Mouse (Mus musculus) erythroblast, embryonic 14.5 days (primary cell): ENCODE results near the gene Tmed3. TPM values are rescaled to one million over a fixed set of nuclear protein-coding genes. Genes with fewer than 3 reads are reported as not detected.
A peak's percentile ranks its signal among the peaks of the same experiment; 100 is the strongest.

Experiments used
- H3K27me3 ChIP-seq: 2 replicates; pipeline ENCODE4 v1.6.1; 2012; ENCODE audit warnings: inconsistent platforms; ENCODE audit not compliant: control insufficient read depth
- H3K36me3 ChIP-seq: 2 replicates; pipeline ENCODE4 v1.6.1; 2012; ENCODE audit warnings: mild to moderate bottlenecking, inconsistent platforms; ENCODE audit not compliant: control insufficient read depth
- H3K4me1 ChIP-seq: 2 replicates; pipeline ENCODE4 v1.6.1; 2012; ENCODE audit warnings: inconsistent platforms; ENCODE audit not compliant: control insufficient read depth
- H3K4me3 ChIP-seq: replicated peaks from 2 replicates; pipeline ENCODE3; 2012; ENCODE audit warnings: moderate library complexity, mild to moderate bottlenecking, inconsistent platforms
- H3K9me3 ChIP-seq: 2 replicates; pipeline ENCODE4 v1.6.1; 2012; ENCODE audit warnings: low read length, inconsistent platforms, mixed read lengths; ENCODE audit not compliant: control insufficient read depth
- GATA1 ChIP-seq: IDR thresholded peaks from 2 replicates; pipeline ENCODE4 v1.6.1; 2012; ENCODE audit warnings: low read length, inconsistent platforms, mixed read lengths
- TAL1 ChIP-seq: IDR thresholded peaks from 3 replicates; pipeline ENCODE4 v1.6.1; 2012; ENCODE audit warnings: low read length, inconsistent platforms, mixed read lengths
- polyA plus RNA-seq: library from polyadenylated mRNA; stranded (reverse); fragments of >175 nt; gene quantifications from 2 replicates; pipeline ENCODE4 v1.2.3, GENCODE M21; 2012

The Tmed3 gene
- 1.2 TPM in 2 replicates for polyA plus RNA-seq

DNA sequence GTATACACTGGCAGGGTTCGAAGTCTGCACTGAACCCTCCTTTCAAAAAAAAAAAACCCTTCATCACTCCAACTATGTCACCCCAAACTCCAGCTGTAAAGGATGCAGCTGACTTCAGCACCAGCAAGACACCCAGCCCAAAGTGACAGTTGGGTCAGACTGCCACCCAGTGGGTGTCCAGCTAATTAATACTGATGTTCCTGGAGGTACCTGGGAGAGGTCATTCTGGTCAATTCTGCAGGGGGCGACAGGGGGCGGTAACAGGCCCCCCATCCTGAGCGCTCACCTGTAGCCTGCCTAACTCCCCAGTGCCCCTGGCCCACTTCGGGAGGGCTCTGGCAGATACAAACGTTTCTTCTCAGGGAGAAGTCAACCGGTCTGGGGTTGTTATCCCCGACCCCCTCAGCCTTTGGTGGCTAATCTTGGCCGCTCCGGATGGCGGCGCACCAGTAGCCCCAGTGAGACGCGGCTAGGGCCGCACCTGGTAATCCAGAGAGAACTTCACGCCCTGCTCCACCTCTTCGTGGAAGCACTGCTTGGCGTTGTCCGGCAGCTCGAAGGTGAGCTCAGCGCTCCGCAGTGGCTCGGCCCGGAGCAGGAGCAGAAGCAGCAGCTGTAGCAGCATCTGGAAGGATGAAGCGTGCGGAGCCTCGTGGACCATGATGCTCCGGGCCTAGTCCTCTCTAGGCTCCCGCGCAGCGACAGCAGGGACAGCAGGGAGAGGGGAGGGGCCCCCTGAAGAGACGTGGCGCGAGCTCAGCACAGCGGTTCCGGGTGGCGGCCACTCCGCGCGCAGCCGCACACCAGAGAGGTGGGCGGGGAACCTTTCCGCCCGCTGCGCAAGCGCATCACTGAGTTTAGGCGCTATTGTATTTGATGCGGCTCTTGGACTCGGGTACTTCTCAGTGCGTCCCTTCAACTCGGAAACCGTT lies at the start of gene Tmed3:
Tmed3 (minus strand) TSS at position 804 of the 932 bp plus-strand sequence.
- peak within 1 kb of the TSS; percentile 72 for H3K4me3 ChIP-seq
- TF ChIP-seq GATA1 (no peak), TAL1 (no peak)
- no peaks in the 10 kb centered on the region for H3K27me3 ChIP-seq
- peaks cover 21% of the 10 kb centered on the region for H3K4me1 ChIP-seq
- no peaks in the 10 kb centered on the region for H3K9me3 ChIP-seq
- peaks cover 14% of the 10 kb centered on the region for H3K36me3 ChIP-seq

DNA sequence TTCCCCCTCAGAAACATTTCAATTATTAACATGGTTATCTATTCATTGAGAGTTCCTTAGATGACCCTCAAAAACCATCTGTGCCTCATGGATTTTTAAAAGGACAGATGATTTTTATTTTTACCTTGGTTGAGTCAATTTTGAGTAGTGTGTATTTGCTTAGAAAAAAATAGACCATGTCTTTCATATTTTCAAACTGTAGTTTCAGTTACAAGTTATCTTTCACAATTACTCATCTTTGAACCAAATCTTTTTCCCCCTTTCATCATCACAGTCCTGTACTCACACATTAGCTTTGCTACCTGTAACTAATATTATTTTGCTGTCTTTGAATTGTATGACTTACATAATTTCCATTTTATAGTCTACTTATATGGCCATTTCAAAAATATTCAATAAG lies 35.2 kb upstream of the Tmed3 start:
- Histone ChIP-seq H3K4me1 (no peaks in the 10 kb centered on the region), H3K36me3 (no peaks in the 10 kb centered on the region), H3K27me3 (no peaks in the 10 kb centered on the region; the same call in 1 of the 2 replicates), H3K4me3 (no peak overlapping the region), H3K9me3 (no peaks in the 10 kb centered on the region)
- TF ChIP-seq GATA1 (no peak), TAL1 (no peak)

DNA sequence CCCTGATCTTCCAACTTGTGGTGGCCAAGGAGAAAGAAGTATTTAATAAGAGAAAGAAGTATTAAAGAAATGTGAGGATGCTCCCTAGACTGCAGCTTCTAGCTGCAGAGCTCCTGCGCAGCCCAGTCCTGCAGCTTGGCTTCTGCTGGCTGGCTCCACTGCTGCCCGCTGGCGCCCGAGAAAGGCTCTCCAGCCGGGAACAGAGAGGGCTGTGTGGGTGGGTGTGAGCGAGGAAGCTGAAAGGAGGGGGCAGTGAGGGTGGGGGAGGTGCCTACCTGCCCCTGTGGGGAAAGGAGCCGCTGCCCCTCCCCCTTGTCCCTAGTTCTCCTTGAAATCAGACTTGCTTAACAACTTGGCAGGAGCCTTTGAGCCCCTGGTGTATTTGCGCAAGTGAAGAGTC lies 33.4 kb upstream of the Tmed3 start, which contains the start of gene Ankrd34c:
Ankrd34c (minus strand) TSS at position 181 of the 400 bp plus-strand sequence.
- H3K9me3 ChIP-seq = no peaks in the 10 kb centered on the region
- no peaks in the 10 kb centered on the region; the same call in 1 of the 2 replicates for H3K27me3 ChIP-seq
- H3K36me3 ChIP-seq = no peaks in the 10 kb centered on the region
- no peak for TF ChIP-seq GATA1
- no peak for TF ChIP-seq TAL1
- H3K4me1 ChIP-seq = no peaks in the 10 kb centered on the region
- no peak within 1 kb of the TSS for H3K4me3 ChIP-seq

DNA sequence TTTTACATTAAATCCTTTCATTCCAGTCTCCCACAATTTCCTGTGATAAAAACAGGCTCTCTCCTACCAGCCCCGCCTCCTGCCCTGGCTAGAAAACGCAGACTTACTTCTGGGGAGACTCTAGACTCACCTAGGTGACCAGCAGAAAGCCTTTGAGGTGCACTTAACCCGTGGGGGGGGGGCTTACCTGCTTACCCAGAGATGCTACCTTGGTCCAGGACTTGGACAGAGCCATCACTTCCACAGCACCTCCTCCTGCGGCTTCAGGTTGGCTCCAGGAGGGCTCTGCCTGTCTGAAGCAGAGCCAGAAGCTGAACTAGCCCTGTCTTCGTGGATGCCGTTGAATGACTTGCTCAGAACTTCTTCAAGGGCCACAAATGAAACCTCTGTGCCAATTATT lies 33.0 kb upstream of the Tmed3 start:
- H3K4me3 ChIP-seq = no peak overlapping the region
- H3K9me3 ChIP-seq = no peaks in the 10 kb centered on the region
- no peaks in the 10 kb centered on the region; the same call in 1 of the 2 replicates for H3K27me3 ChIP-seq
- H3K36me3 ChIP-seq = no peaks in the 10 kb centered on the region
- TF ChIP-seq TAL1 (no peak), GATA1 (no peak)
- H3K4me1 ChIP-seq = no peaks in the 10 kb centered on the region

DNA sequence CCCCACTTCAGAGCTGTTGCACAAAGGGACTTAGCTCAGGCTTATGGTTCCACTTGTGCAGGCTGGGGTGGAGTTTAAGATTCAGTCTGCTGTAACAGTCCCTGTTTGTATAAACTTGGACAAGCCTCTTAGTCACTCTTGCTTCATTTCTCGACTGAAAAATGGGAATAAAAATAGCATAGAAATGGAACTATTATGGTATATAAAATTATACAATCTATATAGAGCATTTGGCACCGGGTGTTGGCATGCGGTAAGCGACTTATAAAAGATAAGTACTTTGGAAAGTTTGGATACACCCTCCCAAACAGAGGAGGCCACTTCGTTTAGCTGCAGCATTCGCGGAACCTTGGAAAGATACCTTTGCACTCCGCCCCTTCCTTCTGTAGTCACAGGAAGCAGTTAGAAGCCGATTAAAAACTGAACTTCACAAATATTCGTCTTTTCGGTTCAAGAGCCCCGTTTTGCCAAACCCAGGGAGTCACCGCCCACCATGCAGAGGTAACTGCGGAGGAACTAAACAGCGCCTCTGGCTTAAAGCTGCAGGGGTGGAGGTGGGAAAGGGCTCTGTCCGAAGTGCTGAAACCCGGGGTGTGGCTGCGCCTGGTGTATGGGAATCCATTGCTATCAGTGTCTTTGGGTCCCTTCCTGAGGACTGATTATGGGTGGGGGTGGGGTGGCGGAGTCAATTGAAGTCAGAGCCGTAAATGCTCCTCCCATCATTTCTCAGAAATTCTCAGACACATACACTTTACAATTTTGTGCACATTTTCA lies 32.3 kb upstream of the Tmed3 start:
- no peaks in the 10 kb centered on the region for H3K36me3 ChIP-seq

DNA sequence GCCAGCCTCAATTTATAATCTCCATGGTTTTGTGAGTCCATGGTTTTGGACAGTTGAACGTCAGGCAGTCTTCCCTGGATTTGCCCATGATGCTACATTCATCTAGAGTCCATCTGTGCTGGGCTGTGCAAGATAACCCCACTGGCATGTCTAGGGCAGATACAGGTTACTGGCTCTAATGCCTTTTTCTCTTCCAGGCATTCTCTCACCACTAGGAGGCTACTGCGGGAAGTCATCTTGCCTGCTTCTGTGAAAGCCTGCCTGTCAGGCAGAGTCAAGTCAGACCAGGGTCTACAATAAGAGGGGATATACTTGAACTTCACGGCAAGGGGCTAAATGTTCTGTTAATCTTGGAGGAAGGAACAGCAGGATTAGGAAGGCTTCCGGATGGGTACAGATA lies 2.0 kb upstream of the Tmed3 start:
- H3K4me1 ChIP-seq = peaks cover 21% of the 10 kb centered on the region
- no peak overlapping the region for H3K4me3 ChIP-seq
- H3K36me3 ChIP-seq = peaks cover 3% of the 10 kb centered on the region; the same call in 1 of the 2 replicates
- no peaks in the 10 kb centered on the region for H3K9me3 ChIP-seq
- no peaks in the 10 kb centered on the region for H3K27me3 ChIP-seq
- TF ChIP-seq TAL1 (no peak), GATA1 (no peak)

More for the DNA sequence above, 32.3 kb upstream of the Tmed3 start:
- Histone ChIP-seq H3K4me1 (no peaks in the 10 kb centered on the region), H3K9me3 (no peaks in the 10 kb centered on the region), H3K27me3 (no peaks in the 10 kb centered on the region; the same call in 1 of the 2 replicates), H3K4me3 (no peak overlapping the region)
- TF ChIP-seq TAL1 (no peak), GATA1 (no peak)

DNA sequence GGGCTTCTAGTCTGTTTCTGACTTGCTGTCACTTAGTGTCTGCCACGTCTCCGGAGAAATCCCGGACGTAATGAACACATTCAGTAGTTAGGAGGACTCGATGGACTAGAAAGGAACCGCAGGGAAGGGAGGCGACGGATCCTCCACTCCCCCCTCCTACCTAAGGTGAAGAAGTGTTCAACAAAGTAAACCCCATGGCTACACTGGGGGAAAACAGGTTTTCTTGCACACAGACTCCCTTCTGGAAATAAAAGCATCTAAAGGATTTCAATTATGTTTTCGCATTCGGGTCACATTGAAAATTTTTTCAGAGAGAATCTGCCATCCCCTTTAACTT lies 297 bp upstream of the Tmed3 start:
- peaks cover 9% of the 10 kb centered on the region; the same call in 1 of the 2 replicates for H3K36me3 ChIP-seq
- TF ChIP-seq TAL1 (no peak), GATA1 (no peak)
- no peaks in the 10 kb centered on the region for H3K9me3 ChIP-seq

DNA sequence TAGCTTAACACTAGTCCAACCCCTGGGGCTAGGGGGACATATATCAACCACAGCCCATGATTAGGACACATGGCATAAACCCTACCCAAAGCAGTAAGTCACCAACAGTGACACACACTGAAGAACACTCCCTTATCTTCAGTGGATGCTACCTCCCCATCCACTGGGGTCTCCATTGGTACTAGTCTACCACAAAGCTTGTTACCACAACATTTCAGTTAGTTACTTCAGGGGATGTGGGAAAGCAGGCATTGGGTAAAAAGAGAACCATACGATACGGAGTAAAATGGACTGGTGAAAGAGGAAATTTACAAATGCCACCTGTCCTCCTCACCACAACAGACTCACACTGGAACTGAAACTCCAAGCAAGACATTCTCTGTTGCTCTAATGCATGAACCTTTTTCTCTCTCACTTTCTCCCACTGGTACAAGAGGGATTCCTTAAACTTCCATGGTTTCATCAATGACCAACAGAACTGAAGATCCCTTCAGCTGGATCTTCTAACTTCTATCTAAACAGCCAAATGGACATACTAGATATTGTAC lies 3.9 kb downstream of the Tmed3 start:
- Histone ChIP-seq H3K36me3 (peaks cover 26% of the 10 kb centered on the region), H3K9me3 (no peaks in the 10 kb centered on the region), H3K27me3 (no peaks in the 10 kb centered on the region), H3K4me1 (peaks cover 18% of the 10 kb centered on the region), H3K4me3 (no peak overlapping the region)
- TF ChIP-seq GATA1 (no peak), TAL1 (no peak)

More for the DNA sequence above, 297 bp upstream of the Tmed3 start:
- no peaks in the 10 kb centered on the region for H3K27me3 ChIP-seq
- H3K4me1 ChIP-seq = peaks cover 21% of the 10 kb centered on the region
- peak overlapping the region; percentile 72 for H3K4me3 ChIP-seq
